Mouse (Mus musculus) kidney, adult 2 months (tissue): Measurements from ENCODE around the gene Gpr1.

Experiments
- CTCF ChIP-seq: fragments of 200-500 bp; conservative IDR thresholded peaks from 2 replicates; pipeline ENCODE4 v1.5.1; 2011; ENCODE audit warnings: low read depth, mild to moderate bottlenecking, control low read depth, low read length, moderate library complexity, mixed read lengths; ENCODE audit not compliant: insufficient read depth, insufficient read length
- POLR2A ChIP-seq: fragments of 200-500 bp; IDR thresholded peaks from one replicate; pipeline ENCODE4 v1.6.1; 2011; ENCODE audit warnings: low read depth, low read length, control low read depth

DNA sequence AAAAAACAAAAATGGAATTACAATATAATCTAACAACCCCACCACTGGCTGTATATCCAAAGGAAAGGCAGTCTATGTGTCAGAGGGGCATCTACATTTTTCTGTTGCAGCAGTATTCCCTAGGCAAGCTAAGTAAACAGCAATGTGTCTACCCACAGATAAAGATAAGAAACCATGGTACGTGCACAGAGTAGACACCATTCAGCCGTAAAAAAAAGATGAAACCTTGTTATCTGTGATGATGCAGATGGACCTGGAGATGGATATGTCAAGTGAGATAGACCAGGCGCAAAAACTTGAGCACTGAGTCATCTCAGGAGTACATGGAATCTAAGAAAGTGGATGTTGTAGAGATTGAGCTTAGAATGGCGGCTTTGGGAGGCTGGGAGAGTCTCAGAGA, 10.7 kb upstream of the Gpr1 start:
- TF ChIP-seq CTCF = no peak
- no peak for TF ChIP-seq POLR2A
